In genomic region chr2:48624040-48624439, GRCm38 (mm10) we compare ENCODE assay signal across 8 mouse cellular contexts.
DNase-seq lines count a peak whose midpoint lies in the region; ATAC-seq lines count a peak whose summit lies in the region.

No protein-coding gene starts in this region.

- DNase-seq in adrenal gland, postnatal 14 days = peak; percentile 31
- no peak for DNase-seq in adrenal gland, postnatal 4 days (ENCODE audit: low spot score in 2 of 2)
- peak; percentile 50 for DNase-seq in right cerebral cortex, adult 18-20 months
- no peak for DNase-seq in right cerebral cortex, postnatal 4 days
- peak; percentile 39 to 81 for DNase-seq in left cerebral cortex, postnatal 25 days (ENCODE audit: low spot score in 2 of 2)
- DNase-seq in telencephalon, adult 2 months (ENCODE audit: low read depth, low spot score) = peak; percentile 67

- no peak for ATAC-seq in erythroblast, adult 5-6 weeks (replicated peaks; ENCODE audit: low FRiP score, poor library complexity, severe bottlenecking)
- ATAC-seq in activated CD4-positive, CD25-positive, alpha-beta regulatory T cell, adult 4 months = no peak

- intact Hi-C loops in left cerebral cortex, postnatal 25 days (cut with DNase I) = loop anchor here (5.0 kb wide), 1 partner anchor 188 kb away; the partner anchor contains the start of gene Acvr2a

Comparison
In these comparisons a context has a peak if more than half of its experiments do, and no peak if none do; other contexts are left out.
1. DNase-seq: peak in adrenal gland, postnatal 14 days (single experiment), right cerebral cortex, adult 18-20 months (single experiment), left cerebral cortex, postnatal 25 days (2 of 2) and telencephalon, adult 2 months (single experiment); none in adrenal gland, postnatal 4 days (0 of 2) and right cerebral cortex, postnatal 4 days (single experiment).